Mouse (Mus musculus) yolk sac, embryonic 10.5 days (tissue): ENCODE measurements around the gene Gm13285.
"Not testable (repeated sequence)": the region's sequence is repeated elsewhere in the genome, so short reads cannot be mapped to it uniquely, and the experiment has no call there.

Source experiments
- DNase-seq: peaks from one replicate; pipeline ENCODE4 v3.0.0-alpha.2; 2017; ENCODE audit warnings: low spot score

Gm13285 gene

DNA sequence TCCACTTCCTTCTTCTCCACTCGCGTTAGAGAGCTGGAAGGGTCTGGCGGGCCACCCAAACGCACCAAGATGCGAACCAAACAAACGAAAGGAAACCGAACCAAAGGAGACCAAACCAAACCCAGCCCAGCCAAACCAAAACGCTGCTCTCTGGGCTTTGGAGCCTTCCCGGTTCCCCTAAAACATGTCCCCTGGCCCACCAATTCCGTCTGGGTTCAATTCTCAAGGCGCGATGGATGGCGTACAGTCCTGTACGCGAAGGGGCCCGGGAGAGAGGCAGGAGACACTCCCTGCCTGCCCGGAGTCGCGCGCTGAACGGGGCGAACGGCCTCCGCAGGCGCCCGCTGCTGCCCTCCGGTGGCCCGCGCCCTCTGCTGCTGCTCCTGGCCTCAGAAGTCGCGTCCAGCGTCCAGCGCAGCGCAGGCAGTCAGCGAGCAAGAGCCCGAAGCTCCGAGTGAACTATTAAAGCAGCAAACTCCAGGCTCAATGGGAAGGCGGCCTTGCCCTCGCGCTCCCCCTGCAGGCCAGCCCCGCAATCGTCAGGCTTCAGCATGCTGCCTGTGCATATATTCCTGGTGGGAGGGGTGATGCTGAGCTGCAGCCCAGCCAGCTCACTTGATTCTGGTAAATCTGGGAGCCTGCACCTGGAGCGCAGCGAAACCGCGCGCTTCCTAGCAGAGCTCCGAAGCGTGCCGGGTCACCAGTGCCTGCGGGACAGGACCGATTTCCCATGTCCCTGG lies 5.4 kb upstream of the Gm13285 start, which contains the start of gene Gm13275:
Gene Gm13275 (plus strand): TSS at position 552 of the 740 bp plus-strand sequence.
- not testable (repeated sequence) for DNase-seq

DNA sequence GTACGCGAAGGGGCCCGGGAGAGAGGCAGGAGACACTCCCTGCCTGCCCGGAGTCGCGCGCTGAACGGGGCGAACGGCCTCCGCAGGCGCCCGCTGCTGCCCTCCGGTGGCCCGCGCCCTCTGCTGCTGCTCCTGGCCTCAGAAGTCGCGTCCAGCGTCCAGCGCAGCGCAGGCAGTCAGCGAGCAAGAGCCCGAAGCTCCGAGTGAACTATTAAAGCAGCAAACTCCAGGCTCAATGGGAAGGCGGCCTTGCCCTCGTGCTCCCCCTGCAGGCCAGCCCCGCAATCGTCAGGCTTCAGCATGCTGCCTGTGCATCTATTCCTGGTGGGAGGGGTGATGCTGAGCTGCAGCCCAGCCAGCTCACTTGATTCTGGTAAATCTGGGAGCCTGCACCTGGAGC lies 2.4 kb upstream of the Gm13285 start, which contains the start of gene Gm13279:
Gene Gm13279 (plus strand): TSS at position 301 of the 400 bp plus-strand sequence.
- DNase-seq = not testable (repeated sequence)

DNA sequence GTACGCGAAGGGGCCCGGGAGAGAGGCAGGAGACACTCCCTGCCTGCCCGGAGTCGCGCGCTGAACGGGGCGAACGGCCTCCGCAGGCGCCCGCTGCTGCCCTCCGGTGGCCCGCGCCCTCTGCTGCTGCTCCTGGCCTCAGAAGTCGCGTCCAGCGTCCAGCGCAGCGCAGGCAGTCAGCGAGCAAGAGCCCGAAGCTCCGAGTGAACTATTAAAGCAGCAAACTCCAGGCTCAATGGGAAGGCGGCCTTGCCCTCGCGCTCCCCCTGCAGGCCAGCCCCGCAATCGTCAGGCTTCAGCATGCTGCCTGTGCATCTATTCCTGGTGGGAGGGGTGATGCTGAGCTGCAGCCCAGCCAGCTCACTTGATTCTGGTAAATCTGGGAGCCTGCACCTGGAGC lies 3.5 kb downstream of the Gm13285 start, which contains the start of gene Gm13287:
Gene Gm13287 (plus strand): TSS at position 301 of the 400 bp plus-strand sequence.
- not testable (repeated sequence) for DNase-seq

DNA sequence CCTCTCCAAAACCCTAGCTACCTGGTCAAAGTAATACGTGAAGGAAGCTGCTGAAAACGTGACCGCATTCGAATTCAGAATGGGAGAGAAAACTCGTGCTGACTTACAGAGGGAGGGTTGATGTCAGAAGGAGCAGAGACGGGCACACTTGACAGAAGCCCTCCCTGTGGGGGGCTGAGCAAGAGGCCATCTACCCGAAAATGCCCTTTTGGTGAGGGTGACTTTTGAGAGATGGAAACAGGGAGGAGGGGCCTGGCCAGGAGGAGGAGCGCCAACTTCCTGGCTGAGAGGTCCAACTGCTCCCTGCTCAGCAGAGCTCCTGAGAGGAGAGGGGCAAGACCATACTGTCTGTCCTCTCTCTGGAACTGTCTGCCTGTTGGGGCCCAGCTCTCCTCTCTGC lies 5.8 kb downstream of the Gm13285 start, which contains the start of gene Gm13288:
Gene Gm13288 (plus strand): TSS at position 301 of the 400 bp plus-strand sequence.
- not testable (repeated sequence) for DNase-seq

DNA sequence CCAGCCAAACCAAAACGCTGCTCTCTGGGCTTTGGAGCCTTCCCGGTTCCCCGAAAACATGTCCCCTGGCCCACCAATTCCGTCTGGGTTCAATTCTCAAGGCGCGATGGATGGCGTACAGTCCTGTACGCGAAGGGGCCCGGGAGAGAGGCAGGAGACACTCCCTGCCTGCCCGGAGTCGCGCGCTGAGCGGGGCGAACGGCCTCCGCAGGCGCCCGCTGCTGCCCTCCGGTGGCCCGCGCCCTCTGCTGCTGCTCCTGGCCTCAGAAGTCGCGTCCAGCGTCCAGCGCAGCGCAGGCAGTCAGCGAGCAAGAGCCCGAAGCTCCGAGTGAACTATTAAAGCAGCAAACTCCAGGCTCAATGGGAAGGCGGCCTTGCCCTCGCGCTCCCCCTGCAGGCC lies 6.3 kb downstream of the Gm13285 start:
- DNase-seq = not testable (repeated sequence)

- no peak for DNase-seq
Measured at GRCm38 (mm10) chr4:88815928-88816327, 16.5 kb downstream of the Gm13285 start, which contains the start of gene Ifna7. TSS of gene Ifna7 (plus strand) at chr4:88816228.

GRCm38 (mm10) chr4:88819659-88820058 lies 20.2 kb downstream of the Gm13285 start, which contains the start of gene Ifna11:
TSS of gene Ifna11 (plus strand) at chr4:88819959.
- no peak for DNase-seq

GRCm38 (mm10) chr4:88822995-88823394 lies 23.5 kb downstream of the Gm13285 start:
- DNase-seq = no peak

GRCm38 (mm10) chr4:88827116-88827515 lies 27.7 kb downstream of the Gm13285 start, which contains the start of gene Ifna6:
TSS of gene Ifna6 (plus strand) at chr4:88827416.
- DNase-seq = not testable (repeated sequence)

- DNase-seq = no peak
Measured at GRCm38 (mm10) chr4:88830523-88830922, 31.1 kb downstream of the Gm13285 start.

DNA sequence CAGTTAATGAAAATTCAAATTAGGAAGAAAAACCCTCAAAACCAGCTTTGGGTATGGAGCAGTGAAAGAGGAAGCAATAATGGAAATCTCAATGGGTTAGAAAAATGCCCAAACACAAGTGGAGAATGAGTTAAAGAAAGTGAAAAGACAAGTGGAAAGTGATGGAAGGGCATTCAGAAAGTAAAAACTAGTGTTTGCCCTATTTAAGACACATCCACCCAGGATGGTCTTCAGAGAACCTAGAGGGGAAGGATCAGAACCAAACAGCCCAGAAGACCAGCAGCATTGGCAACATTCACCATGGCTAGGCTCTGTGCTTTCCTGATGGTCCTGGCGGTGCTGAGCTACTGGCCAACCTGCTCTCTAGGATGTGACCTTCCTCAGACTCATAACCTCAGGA lies 35.8 kb downstream of the Gm13285 start, which contains the start of gene Ifna5:
Gene Ifna5 (plus strand): TSS at position 301 of the 400 bp plus-strand sequence.
- DNase-seq = not testable (repeated sequence)

DNA sequence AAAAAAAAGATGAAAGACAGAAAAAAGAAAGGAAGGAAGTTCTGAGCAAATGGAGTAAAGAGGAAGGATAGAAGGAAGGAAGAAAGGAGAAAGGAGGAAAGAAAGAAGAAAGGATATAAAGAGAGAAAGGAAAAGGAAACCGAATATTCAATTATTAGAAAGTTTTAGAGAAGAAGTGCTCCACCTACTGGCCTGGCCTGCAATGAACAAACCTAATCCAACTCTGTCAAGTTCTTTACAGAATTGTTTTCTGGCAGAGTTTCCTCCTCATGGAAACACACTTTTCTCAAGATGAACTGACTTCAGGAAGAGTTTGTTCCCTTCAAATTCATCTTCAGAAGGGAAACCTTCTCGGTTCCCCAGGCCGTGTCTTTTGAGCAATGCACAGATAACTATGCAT lies 39.4 kb downstream of the Gm13285 start:
- no peak for DNase-seq

DNA sequence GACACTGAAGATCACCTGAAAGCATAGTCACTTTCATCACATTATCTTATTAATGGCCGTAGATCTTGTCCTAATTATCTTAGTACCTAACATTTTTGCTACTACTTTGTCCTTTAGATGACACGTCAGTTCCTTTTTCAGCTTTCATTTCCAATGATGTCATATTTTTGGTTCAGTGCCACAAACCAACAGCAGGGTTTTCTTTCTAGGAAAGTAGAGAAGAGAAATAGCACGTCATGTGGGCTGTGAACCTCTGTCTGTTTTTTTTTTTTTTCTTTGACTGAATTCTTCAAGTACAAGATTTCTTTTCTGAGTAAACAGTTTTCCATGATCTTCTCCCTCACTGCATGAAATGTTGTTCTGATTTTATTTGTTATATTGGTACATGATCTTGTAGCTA lies 40.6 kb downstream of the Gm13285 start:
- DNase-seq = no peak

GRCm38 (mm10) chr4:88841438-88841911 lies 42.0 kb downstream of the Gm13285 start, which contains the start of gene Ifna4:
TSS of gene Ifna4 (plus strand) at chr4:88841861.
- no peak for DNase-seq

DNA sequence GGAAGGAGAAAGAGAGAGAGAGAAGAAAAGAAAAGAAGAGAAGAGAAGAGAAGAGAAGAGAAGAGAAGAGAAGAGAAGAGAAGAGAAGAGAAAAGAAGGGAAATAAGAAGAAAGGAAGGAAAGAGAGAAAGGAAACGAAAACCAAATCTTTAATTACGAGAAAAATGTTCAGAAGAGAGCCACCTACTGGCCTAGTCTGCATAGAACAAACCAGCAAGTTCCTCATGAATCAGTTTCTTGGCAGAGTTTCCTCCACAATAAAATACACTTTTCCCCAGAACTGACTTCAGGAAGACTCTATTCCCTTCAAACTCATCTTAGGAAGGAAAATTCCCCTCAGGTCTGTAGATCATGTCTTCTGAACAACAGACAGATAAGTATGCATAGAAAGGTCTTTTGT lies 45.9 kb downstream of the Gm13285 start:
- DNase-seq = no peak

- DNase-seq = no peak
Measured at GRCm38 (mm10) chr4:88849698-88850097, 50.2 kb downstream of the Gm13285 start, which contains the start of gene Ifna1. TSS of gene Ifna1 (plus strand) at chr4:88850087.
